Mouse (Mus musculus): ENCODE measurements around the gene Rnf145.
"Not testable (repeated sequence)": the region's sequence is repeated elsewhere in the genome, so short reads cannot be mapped to it uniquely, and the experiment has no call there.

The Rnf145 gene

DNA sequence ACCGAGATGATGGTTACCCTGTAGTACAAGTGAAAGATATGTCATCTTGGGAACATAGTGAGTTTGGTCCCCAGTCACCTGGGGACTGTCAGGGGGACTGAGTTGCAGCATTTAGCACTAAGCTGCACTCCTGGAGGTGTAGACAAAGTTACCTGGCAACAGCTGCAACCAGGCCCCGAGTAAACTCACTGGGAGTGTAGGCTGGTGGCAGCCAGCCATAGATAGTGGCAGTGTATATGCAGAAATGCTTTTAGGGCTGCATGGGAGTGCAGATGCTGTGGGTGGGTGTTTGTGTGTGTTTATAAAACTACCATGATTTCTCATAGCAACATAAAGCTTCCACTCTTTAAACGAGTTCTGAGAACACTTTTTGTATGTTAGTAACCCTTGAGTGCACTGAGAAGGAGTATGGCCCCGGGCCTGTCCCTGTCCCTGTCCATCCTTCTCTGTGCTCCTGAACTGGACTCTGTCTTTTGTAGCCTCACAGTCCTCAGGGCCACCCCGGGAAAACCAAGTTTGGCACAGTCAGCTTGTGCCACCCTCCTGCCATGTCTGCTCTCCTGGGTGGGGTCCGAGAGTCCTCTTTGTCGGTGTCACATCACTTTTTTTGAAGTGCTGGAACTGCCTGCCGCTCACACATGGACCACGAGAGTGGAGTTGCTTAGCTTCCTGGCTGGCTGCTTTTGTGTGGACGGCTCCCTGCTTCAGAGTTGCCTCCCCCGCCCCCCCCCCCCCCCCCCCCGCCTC lies 43.8 kb downstream of the Rnf145 start:
- no peak for DNase-seq (ENCODE audit: low read depth, low spot score)

DNA sequence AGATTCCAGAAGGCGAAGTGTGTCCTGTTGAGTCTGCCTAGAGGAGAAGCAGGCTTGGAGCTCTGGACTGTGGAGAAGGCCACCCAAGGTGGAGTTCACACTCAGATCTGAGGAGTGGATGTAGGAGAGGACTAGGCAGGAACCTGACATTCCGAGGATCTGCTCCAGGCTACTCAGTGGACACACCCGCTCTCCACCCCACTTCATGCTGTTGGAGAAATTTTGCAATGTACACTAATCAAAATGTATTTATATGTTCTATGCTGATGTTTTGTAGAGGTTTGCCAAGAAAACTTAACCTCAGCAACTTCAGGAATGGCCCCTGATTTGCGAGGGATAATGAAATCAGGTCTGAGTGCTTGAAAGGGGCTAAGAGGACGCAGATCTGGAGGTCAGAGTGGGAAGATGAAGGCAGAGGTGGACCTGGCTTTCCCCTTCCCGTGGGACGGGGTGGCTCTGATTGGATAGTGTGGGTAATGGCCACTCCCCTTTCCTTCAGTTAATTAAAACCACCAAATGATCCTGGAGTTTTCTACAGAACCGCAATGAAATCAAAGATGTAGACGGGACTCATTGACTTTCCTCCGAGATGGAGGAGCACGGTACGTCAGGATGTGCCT lies 45.6 kb downstream of the Rnf145 start:
- DNase-seq (ENCODE audit: low read depth, low spot score) = no peak

- no peak for DNase-seq (ENCODE audit: low read depth, low spot score)
These were observed 46.2 kb downstream of the Rnf145 start for GRCm38 (mm10) chr11:44564940-44565339.

- DNase-seq (ENCODE audit: low read depth, low spot score) = not testable (repeated sequence)
These were observed 51.6 kb downstream of the Rnf145 start for GRCm38 (mm10) chr11:44570336-44570735.

DNA sequence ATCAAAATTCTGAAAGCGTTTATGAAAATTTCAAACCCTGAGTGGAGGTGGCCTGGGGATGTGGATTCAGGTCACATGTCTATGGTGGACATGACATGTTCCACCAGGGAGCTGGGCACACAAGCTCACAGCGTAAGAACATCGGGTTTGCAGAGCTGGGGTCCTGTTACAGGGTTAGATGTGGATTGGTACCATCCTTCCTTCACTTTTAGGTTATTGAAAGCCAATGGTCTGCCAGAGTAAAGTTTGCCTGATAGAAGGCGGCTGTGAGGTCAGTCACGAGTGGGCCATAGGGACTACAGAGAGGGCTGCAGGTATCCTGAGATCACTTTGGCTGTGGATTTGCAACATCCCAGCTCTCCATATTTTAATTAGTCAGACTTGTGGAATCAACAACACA lies 54.0 kb downstream of the Rnf145 start:
- DNase-seq (ENCODE audit: low read depth, low spot score) = no peak

GRCm38 (mm10) chr11:44573396-44573795 lies 54.6 kb downstream of the Rnf145 start:
- no peak for DNase-seq (ENCODE audit: low read depth, low spot score)

DNA sequence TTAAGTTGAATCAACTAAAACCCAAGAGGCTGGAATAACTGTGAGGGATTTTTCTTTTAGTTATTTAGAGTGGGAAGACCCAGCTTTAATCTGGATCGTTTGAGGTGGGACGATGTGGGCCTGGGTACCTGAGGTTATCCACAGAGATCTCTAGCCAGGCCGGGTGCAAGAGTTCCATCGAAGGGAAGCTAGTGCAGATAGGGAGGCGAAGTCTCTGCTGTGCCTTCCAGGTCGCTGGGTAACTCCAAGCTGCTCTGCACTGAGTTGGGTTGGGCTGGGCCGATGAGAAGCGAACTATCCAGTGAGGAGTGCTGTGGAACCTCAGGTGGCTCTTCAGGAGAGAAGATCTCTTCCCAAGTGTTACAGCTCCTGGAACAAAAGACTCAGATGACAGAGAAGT lies 55.6 kb downstream of the Rnf145 start:
- no peak for DNase-seq (ENCODE audit: low read depth, low spot score)

DNA sequence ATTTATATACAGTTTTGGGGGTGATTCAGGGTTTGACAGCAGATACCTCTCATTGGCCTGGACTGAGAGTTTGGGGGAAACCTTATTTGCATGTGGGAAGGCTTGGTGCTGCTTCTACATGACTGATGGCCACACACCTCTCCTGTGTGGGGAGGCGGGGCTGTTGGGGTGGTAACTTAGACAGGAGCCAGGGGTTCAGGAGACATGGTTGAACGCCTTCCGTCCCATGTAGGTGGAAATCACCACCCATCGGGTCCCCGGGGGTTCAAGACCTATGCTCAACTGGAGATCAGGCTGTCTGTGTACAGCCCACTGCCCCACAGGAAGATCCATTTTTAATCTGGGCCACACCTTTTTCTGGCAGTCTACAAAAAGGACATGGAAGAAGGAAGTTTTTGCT lies 56.1 kb downstream of the Rnf145 start:
- no peak for DNase-seq (ENCODE audit: low read depth, low spot score)

DNA sequence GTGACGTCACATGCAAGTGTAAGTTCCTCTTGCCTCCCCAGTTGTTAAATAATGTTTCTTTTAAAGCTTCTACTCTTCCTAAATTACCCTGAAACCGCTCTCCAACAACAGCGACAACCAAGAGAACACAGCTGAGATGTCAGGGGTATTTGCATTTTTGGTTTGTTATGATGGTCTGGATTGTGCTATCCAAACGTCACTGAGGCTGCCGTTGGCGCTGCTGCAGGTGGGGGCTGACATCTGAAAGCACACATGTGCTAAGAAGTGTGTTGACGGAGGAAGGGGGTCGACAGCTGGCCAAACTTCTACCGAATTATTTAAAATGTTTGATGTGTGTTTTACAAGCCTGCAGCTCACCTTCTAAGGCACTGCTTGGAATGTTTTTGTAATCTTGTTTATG lies 59.1 kb downstream of the Rnf145 start:
- DNase-seq (ENCODE audit: low read depth, low spot score) = no peak

GRCm38 (mm10) chr11:44581277-44581683 lies 62.5 kb downstream of the Rnf145 start:
- peak; percentile 53 for DNase-seq (ENCODE audit: low read depth, low spot score)

DNA sequence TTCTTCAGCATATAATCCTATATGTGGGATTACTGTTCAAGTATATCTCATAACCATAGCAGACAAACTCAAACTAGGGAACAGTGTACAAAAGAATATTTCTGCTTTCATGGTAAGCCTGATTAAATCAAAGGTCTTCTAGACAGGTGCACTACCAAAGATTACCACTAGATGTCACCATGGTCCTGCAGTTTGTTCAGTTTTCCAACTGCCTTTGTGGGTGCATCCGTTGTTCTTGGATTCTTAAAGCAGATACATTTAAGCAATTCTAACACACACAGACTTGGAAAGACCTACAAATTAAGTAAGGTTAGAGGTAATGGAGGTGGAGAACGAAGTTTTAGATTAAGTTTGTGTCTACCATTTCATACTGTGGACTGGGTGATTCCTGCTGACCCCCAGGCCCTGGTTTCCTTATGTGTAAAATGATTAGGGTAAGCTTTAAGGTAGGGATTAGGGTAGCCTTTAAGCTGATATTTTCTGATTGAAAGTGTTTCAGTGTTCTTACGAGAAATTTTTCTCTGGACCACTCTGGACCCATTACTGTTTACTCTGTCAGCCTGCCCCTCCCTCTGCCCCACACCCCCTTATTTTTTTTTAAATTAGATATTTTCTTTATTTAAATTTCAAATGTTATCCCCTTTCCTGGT lies 67.4 kb downstream of the Rnf145 start:
- DNase-seq (ENCODE audit: low read depth, low spot score) = peak; percentile 88

- DNase-seq (ENCODE audit: low read depth, low spot score) = no peak
These were observed 74.3 kb downstream of the Rnf145 start for GRCm38 (mm10) chr11:44593016-44593415.

- DNase-seq (ENCODE audit: low read depth, low spot score) = no peak
These were observed 76.0 kb downstream of the Rnf145 start for GRCm38 (mm10) chr11:44594768-44595167.

GRCm38 (mm10) chr11:44606881-44607280 lies 88.1 kb downstream of the Rnf145 start:
- DNase-seq (ENCODE audit: low read depth, low spot score) = no peak

- DNase-seq (ENCODE audit: low read depth, low spot score) = no peak
These were observed 89.9 kb downstream of the Rnf145 start for GRCm38 (mm10) chr11:44608646-44609045.

DNA sequence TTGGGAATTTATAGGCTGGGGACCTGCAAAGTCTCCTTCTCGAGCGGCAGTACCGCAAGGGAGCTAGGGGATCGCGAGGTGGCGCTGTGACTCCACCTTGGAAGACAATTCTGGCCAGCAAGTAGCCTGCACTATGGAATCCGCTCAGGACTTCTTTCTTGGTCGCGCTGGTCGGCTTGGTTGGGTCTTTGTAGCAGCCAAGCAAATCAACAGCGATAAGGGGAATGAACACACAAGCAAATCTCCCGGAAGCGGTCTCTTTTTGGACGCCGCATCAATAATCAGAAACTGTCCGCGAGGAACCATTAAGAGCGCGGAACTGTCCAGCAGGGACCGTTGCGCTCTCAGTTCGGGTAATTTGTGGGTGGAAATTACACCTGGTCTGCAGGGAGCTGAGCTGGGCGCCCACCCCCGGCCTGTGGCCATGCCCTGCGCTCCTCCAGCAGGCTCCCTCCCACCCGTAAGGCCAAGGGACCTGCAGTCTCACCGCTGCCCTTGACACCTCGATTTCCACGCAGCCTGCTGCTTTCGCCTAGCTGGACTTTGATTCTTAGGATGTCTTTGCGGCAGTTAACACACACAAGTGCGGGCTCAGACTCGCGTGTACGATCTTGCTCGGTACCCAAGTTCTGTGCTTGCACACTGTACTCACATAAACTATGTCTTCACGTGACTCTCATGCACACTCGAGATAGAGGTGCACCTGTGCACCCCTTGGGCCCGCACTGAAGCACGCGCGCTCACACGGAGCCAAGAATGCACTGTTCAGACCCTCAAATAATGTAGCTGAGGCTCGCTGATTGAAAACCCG lies 92.4 kb downstream of the Rnf145 start:
- DNase-seq (ENCODE audit: low read depth, low spot score) = peak; percentile 92

GRCm38 (mm10) chr11:44612156-44612555 lies 93.4 kb downstream of the Rnf145 start:
- DNase-seq (ENCODE audit: low read depth, low spot score) = no peak

GRCm38 (mm10) chr11:44612681-44613410 lies 94.1 kb downstream of the Rnf145 start:
- no peak for DNase-seq (ENCODE audit: low read depth, low spot score)

DNA sequence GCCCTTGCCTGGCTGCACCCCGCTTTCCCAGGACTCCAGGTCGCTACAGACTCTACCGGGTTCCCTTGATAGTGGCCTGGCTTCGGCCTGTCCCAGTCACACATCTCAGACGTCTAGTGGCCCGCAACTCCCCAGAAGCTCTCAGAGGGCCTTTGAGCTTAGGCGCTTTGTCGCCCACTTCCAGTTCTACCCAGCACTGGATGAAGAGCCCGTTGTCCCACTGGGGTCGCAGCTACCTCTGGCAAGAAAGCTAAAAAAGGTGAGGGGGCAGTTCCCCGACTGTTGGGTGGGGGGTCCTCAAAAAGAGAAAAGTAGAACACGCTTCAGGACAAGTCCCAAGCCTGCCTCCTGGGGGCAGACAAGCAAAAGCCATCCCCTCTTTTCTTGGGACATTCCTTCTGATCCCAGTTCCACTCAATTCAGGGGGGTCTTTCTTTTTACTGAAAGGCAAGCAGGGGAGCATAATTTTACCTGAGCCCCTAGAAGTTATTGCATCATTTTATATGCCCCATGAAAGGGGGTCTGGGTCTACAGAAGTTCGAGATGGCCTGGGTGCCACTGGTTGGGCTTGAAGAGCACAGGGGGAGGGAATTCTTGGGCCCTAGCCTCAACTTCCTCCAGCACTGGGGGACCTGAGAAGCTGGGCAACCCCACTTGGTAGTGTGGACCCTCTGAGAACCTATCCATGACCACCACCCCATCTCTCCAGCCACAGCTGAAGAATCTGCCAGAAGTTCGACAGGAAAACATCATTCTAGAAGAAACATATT lies 94.8 kb downstream of the Rnf145 start:
- DNase-seq (ENCODE audit: low read depth, low spot score) = no peak

Data from forelimb bud, embryonic 11.5 days (tissue).